Mouse (Mus musculus): ENCODE measurements around the gene Cep41.

- TF ChIP-seq POLR2A (IDR thresholded peaks at IDR 0.05; ENCODE audit: borderline replicate concordance, extremely low read depth, low read depth, low read length) (no peak), CTCF (IDR thresholded peaks at IDR 0.05; ENCODE audit: insufficient read depth, low read length) (no peak)
These were observed 10.5 kb upstream of the Cep41 start for GRCm38 (mm10) chr6:30703977-30704602.

Measured in lung, adult 2 months (tissue).